Mouse (Mus musculus) embryonic fibroblast, embryonic 13.5 days (primary cell): ENCODE measurements around the gene Mmp21.

Experiments
- CTCF ChIP-seq: IDR thresholded peaks from 2 replicates; pipeline ENCODE4 v1.5.1; 2011; ENCODE audit warnings: mild to moderate bottlenecking, control low read depth, low read length, moderate library complexity, borderline replicate concordance; ENCODE audit not compliant: insufficient read depth
- POLR2A ChIP-seq: IDR thresholded peaks from 2 replicates; pipeline ENCODE4 v1.6.1; 2011; ENCODE audit warnings: low read depth, mild to moderate bottlenecking, control low read depth, low read length, moderate library complexity

DNA sequence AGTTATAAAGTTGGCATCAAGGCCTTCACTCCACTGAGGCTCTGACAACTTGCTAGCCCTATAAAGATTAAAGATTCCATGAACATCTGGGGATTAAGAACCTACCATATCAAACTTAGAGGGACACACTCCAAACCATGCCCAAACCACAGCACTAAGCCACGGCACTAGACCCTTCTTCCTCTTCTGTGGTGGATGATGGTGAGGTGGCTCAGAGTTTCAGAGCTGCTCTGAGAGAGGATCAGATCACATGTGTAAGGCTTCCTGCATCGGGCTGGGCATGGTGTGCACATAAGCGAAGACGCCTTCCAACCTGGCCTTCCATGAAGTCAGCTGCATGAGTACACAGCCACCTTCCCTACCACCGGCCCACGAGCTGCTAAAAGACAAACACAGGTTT lies 4.8 kb upstream of the Mmp21 start:
- TF ChIP-seq CTCF (no peak), POLR2A (no peak)
